Mouse (Mus musculus) adrenal gland, postnatal 4 days (tissue): ENCODE results near the gene 9530077C05Rik. TPM values are rescaled to one million over a fixed set of nuclear protein-coding genes. Genes with fewer than 3 reads are reported as not detected.
"Not testable (repeated sequence)": the region's sequence is repeated elsewhere in the genome, so short reads cannot be mapped to it uniquely, and the experiment has no call there.

Source experiments
- DNase-seq, 2 experiments: peaks; one replicate each; pipeline ENCODE4 v3.0.0; 2021 to 2022; ENCODE audit warnings: low spot score in 2 of 2, mixed read lengths in 2 of 2
- long read RNA-seq, 2 experiments: library from polyadenylated mRNA; stranded (forward); transcript quantifications; one replicate each; pipeline ENCODE4 v2.0.0; 2021
- total RNA-seq, 2 experiments: library from RNA; stranded (reverse); gene quantifications; 2 replicates each; pipeline ENCODE4 v1.2.3; 2021

The 9530077C05Rik gene
- 1 to 10 TPM; 5.2 to 7.6 TPM for total RNA-seq
- long read RNA-seq, experiment 1, partial matches to known transcripts = 8 of 12 reads
- long read RNA-seq, experiment 1, other reads (novel, unspliced or antisense) = 3 of 12 reads
- long read RNA-seq, experiment 2, transcript 9530077C05Rik-201 (7 exons, 2,223 nt) = major isoform, 10 of 18 reads
- long read RNA-seq, experiment 2, partial matches to known transcripts = 1 of 18 reads
- long read RNA-seq, experiment 2, other reads (novel, unspliced or antisense) = 7 of 18 reads

GRCm38 (mm10) chr9:22411002-22411857, at the start of gene 9530077C05Rik:
9530077C05Rik (plus strand) TSS chr9:22411513.
- peak; percentile 71 to 90 for DNase-seq

- DNase-seq = no peak
Observed at GRCm38 (mm10) chr9:22366221-22366620, 45.1 kb upstream of the 9530077C05Rik start.

DNA sequence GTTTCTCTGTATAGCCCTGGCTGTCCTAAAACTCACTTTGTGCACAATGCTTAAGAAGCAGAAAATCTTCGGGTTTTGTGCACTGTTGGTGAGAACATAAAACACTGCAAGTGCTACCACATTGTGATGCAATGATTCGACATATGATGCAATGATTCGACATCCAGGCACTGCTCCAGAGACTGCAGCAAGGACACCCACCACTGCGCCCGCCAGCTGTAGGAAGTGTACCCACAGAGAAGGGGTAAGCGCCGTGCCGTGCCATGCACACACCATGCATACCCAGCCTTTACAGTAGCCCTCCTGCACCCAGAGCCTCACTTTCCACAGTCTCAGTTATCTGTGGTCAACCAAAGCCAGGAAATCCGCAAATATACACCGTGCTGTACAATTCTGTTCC, 44.7 kb upstream of the 9530077C05Rik start:
- no peak for DNase-seq

GRCm38 (mm10) chr9:22368030-22368429, 43.3 kb upstream of the 9530077C05Rik start:
- no peak for DNase-seq

- no peak for DNase-seq
Observed at GRCm38 (mm10) chr9:22372760-22373159, 38.6 kb upstream of the 9530077C05Rik start.

DNA sequence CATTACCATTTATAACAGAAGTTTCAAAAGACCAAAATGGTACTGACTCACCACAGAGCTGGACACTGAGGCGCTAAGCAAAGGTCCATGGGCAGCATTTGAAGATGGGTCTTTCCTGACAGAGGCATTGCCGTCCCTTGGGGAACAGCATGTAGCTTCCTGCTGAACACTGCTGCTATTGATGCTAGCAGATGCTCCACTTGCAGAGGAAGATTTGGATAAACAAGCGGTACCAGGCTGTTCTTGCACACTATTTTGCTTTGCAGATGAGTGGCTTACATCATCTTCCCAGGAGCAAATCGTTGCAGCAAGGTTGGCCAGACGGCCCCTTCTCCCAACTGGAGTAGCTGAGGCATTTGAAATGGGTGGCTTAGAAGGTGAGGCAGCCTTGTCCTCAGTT, 35.2 kb upstream of the 9530077C05Rik start:
- DNase-seq = no peak

GRCm38 (mm10) chr9:22385890-22386289, 25.4 kb upstream of the 9530077C05Rik start:
- no peak for DNase-seq

DNA sequence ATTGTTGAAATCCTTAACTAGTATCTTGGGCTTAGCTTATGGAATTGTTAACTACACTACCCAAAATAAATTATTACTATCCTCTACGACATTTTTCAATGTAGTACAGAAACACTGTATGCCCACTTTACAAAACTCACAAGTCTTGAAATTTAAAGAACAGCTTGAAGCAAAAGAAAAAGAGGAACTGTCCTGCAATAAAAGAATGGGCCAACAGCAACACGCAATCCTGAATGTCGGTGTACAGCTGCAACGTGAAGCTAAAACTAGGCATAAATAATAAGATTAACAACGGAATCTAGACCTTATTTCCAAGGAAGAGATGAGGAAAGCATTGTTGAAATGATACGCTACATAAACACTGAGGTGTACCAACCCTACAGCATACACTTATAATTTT, 23.4 kb upstream of the 9530077C05Rik start:
- DNase-seq = no peak

DNA sequence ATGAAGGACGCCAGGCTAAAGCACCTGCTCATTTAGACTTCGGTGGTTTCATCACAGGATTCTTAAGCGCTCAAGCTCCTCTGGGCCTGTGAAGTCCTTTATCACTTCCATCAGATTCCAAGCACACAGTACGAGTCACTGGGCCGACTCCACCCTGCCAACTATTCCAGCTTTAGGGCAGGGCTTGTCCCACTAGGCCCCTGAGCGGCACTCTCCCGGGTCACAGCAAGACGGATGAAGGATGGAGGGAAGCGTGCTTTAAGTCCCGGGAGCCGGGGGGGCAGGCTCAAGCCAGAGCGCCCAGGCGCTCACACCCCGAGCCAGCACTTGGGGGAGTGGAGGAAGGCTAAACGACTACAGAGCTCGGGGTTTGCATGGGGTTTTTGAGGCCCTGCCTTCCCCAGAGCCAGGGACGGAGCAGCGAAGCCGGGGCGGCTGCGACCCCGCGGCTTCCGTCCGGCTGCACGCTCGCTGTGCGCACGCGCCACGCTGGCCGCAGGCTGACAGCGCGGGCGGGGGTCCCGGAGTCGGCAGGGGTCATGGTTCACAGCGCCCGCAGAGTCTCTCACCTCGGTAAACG, 22.8 kb upstream of the 9530077C05Rik start:
- DNase-seq = peak in 1 of 2 experiments; percentile 31

DNA sequence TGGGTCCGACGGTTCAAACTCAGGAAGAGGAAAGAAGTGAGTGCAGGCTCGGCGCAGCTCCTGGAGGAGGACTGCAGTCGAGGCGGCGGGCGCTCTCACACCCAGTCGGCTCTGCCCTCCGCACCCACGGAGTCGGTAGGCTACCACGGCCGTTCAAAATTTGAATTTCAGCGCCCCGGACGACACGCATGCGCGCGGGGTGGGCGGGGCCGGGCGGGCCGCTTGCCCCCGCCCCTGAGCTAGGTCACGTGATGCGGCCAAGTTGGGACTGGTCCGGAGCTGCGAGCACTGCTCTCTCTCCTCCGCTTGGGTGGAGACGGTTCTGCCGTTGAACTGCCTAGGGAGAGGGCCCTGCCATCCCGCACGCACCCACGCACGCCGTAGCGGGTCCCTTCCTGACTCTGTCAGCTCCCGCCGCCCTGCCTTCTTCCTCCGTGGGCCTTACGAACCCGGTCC, 22.3 kb upstream of the 9530077C05Rik start, which contains the start of gene Anln:
Anln (minus strand) TSS at position 168 of the 456 bp plus-strand sequence.
- DNase-seq = peak; percentile 93 to 96

DNA sequence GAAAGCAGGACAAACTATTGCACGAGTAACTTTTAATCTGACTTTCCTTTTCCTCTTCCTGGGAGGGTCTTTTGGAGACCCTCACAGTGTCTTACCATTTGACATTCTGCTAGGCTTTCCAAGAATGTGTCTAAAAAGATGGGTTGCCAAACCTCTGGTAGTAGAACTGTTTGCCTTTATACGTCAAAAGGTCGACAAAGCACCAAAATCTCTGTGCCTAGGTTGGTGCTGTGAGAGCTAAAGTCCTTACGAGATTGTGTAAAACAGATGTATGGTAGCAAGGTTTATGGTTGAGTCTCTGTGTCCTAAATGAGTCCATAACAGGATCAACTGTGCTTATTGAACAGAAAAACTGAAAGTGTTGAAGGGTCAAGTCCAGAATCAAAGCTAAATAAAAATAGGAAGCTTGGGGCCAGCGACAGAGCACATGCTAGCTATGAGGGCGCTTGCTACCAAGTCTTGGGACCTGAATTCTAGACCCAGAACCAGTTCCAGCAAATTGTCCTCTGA, 21.5 kb upstream of the 9530077C05Rik start:
- no peak for DNase-seq

GRCm38 (mm10) chr9:22390390-22390789, 20.9 kb upstream of the 9530077C05Rik start:
- no peak for DNase-seq

DNA sequence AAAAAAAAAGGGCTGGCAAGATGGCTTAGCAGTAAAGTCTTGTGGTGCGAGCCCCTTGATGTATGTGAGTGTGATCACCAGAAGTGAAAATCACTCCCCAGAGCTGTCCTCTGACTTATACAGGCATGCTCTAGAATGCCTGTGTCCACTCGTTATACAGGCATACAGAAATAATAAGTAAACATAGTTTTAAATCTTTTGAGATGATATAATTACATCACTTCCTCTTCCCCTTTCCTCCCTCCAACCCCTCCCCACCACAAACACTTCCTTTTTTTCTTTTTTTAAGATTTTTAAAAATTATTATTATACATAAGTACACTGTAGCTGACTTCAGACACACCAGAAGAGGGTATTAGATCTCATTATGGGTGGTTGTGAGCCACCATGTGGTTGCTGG, 16.6 kb upstream of the 9530077C05Rik start:
- no peak for DNase-seq

DNA sequence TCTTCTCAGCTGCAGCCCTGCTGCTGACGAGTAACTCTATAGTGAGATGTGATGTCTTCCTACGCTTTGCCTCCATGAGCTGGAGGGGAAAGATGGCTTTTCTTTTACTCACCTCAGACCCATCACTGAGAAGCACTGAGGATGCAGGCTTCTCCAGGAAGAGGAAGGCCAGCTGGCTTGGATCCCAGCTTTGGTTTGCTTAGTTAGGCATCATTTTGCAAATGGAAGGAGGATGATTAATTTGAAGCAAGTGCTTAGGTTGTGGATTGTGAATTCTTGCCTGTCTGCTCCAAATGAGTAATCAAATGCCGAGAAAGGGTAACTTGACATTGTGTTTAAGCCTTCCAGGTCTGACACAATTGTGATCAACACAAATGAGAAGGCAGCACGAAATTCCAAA, 12.3 kb upstream of the 9530077C05Rik start:
- no peak for DNase-seq

DNA sequence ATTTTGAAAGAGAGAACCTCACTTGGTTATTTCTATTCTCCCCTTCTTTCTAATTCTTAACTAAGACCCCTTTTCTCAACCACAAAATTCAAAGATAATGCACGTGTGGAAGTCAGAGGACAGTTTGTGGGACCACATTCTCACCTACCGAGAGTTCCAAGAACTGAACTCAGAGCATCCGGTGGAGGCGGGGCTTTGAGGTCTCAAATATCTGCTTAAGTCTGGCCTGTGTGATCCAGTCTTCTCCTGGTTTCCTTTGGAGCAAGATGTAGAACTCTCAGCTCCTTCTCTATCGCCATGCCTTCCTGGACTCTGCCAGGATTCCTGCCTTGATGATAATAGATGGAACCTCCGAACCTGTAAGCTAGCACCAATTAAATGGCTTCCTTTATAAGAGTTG, 9.3 kb upstream of the 9530077C05Rik start:
- DNase-seq = no peak

DNA sequence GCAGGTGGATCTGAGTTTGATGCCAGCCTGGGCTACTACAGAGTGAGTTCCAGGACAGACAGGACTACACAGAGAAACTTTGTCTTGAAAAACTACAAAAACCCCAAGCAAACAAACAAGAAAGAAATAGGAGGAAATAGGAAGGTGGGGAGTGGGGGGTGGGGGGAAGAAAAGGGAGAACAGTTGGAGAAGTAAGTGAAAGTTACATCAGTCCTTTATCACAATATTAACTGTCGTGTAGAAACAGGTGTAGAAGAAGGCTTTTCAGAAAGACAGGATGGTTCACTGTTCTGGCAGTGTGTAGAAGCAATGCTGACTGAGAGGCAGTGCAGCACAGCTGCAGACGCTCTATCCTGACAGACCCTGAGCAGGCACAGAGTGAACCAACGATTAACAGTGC, 8.3 kb upstream of the 9530077C05Rik start:
- no peak for DNase-seq

DNA sequence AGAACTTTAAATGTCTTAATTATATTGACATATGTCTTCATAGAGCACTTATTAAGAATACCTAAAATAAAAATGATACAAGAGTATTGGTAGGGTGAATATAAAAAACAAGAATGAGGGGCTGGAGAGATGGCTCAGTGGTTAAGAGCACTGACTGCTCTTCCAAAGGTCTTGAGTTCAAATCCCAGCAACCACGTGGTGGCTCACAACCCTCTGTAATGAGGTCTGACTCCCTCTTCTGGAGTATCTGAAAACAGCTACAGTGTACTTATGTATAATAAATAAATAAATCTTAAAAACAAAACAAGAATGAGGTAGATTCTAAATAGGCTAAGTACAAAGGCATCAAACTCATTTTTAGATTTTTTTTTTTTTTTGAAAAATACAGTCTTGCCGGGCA, 7.8 kb upstream of the 9530077C05Rik start:
- not testable (repeated sequence) for DNase-seq

DNA sequence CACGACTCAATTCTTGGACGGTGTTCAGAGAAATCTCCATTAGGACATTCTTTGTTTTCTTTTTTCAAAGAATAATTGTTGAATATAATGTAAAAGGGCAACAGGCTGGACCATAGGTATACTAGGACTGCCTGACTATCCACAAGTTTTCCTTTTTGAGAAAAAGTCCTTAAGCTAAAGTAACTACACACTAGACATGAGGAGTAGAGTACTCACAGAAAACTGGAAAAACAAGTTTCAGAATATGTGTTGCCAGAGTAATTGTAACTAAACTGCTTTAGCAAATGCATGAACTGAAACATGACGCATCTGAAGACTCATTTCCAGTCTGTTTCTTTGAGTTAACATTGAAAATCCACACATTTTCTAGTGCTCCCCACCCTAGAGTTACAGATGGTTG, 5.9 kb upstream of the 9530077C05Rik start:
- DNase-seq = no peak

GRCm38 (mm10) chr9:22407633-22408032, 3.7 kb upstream of the 9530077C05Rik start:
- not testable (repeated sequence) for DNase-seq

DNA sequence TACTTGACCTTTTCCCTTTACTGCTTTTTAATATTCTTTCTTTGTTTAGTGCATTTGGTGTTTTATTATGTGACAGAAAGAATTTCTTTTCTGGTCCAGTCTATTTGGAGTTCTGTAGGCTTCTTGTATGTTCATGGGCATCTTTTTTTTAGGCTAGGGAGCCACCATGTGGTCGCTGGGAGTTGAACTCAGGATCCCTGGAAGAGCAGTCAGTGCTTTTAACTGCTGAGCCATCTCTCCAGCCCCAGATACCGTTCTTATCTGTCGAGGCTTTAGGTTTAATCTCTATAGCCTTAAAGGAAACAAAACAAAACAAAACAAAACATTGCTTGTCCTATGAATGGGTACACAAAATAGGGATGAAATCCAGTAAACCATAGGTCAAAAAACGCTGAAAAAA, 3.0 kb upstream of the 9530077C05Rik start:
- DNase-seq = not testable (repeated sequence)

DNA sequence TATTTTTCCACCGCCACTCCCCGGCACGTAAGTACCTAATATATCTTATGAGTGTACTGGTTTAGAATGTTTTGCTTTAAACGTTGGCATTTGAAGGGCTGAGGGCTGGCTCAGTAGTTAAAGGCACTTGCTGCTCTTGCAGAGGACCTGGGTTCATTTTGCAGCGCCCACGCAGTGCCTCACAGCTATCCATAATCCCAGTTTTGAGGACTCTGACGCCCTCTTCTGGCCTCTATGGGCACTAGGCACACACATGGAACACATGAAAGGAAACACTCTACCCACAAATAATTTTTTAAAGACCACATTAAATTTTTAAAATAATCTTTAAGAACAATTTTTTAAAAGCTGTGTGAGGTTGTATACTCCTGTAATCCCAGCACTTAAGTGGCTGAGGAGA, 1.8 kb upstream of the 9530077C05Rik start:
- no peak for DNase-seq

DNA sequence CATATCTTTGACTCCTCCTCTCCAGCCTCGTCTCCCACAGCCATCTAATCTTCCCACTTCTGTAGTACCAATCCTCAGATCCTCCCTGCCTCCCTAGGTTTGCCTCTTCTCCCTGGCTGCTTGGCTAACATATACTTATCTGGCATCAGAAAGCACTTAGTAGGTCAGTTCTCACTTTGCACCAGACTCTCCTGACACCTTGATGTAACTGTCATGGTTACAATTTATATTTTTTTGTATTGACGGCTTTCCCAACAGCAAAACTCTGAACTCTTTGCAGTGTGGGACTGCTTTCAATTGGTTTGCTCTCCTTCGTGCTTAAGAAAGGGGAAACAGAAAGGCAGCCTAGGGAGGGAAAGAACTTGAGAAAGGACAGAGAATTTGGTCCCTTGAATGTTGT, 4.9 kb downstream of the 9530077C05Rik start:
- DNase-seq = no peak
